Mouse (Mus musculus) liver, embryonic 14.5 days (tissue): ENCODE measurements around the gene Mapk8ip1. TPM values are rescaled to one million over a fixed set of nuclear protein-coding genes. Genes with fewer than 3 reads are reported as not detected.
A peak's percentile ranks its signal among the peaks of the same experiment; 100 is the strongest.

ENCODE experiments used
- ATAC-seq: fragments of 200-750 bp; cut with Nextera tagmentation; 2 replicates; pipeline ENCODE4 v1.8.0; 2017; ENCODE audit warnings: moderate number of reproducible peaks, mild to moderate bottlenecking, moderate library complexity; ENCODE audit not compliant: insufficient read depth
- DNase-seq, 3 experiments: peaks; one replicate each; pipeline ENCODE4 v3.0.0-alpha.2; 2012 to 2013; ENCODE audit warnings: low read depth in 3 of 3, low spot score in 3 of 3
- H3K27ac ChIP-seq: fragments of 300-500 bp; sonication (generic); 2 replicates; pipeline ENCODE4 v1.5.1; 2014; ENCODE audit warnings: moderate library complexity, mild to moderate bottlenecking, control low read depth, inconsistent platforms
- H3K27me3 ChIP-seq: fragments of 300-500 bp; sonication (generic); 2 replicates; pipeline ENCODE4 v1.6.1; 2014; ENCODE audit warnings: mild to moderate bottlenecking, low read length, moderate library complexity; ENCODE audit not compliant: control insufficient read depth, insufficient read depth
- H3K36me3 ChIP-seq: fragments of 300-500 bp; sonication (generic); replicated peaks from 2 replicates; pipeline ENCODE4 v1.6.1; 2014; ENCODE audit warnings: low read depth; ENCODE audit not compliant: control insufficient read depth, insufficient read depth
- H3K4me1 ChIP-seq, 2 experiments: fragments of 200-500 bp in 1 of 2; fragments of 300-500 bp in 1 of 2; sonication (generic) in 1 of 2; replicated peaks; 2 replicates each; pipeline ENCODE4 v1.6.1; 2012 to 2014; ENCODE audit warnings: antibody characterized with exemption in 1 of 2, inconsistent platforms in 1 of 2, low read length in 1 of 2; ENCODE audit not compliant: control insufficient read depth in 2 of 2, insufficient read depth in 2 of 2
- H3K4me2 ChIP-seq: fragments of 300-500 bp; sonication (generic); 2 replicates; pipeline ENCODE4 v1.6.1; 2014; ENCODE audit warnings: low read depth, mild to moderate bottlenecking, control low read depth, moderate library complexity
- H3K4me3 ChIP-seq, 2 experiments: fragments of 200-500 bp in 1 of 2; fragments of 300-500 bp in 1 of 2; sonication (generic) in 1 of 2; 2 replicates each; pipeline ENCODE4 v1.5.1; 2012 to 2014; ENCODE audit warnings: low read depth in 2 of 2, low read length in 2 of 2, mild to moderate bottlenecking in 2 of 2, control low read depth in 1 of 2, inconsistent platforms in 1 of 2, moderate library complexity in 1 of 2; ENCODE audit not compliant: insufficient read depth in 1 of 2
- H3K9ac ChIP-seq: fragments of 300-500 bp; sonication (generic); replicated peaks from 2 replicates; pipeline ENCODE4 v1.6.1; 2014; ENCODE audit warnings: mild to moderate bottlenecking, control low read depth, moderate library complexity
- H3K9me3 ChIP-seq: fragments of 300-500 bp; sonication (generic); 2 replicates; pipeline ENCODE4 v1.6.1; 2016; ENCODE audit warnings: low read length, mixed read lengths; ENCODE audit not compliant: control insufficient read depth
- CTCF ChIP-seq: IDR thresholded peaks from 2 replicates; pipeline ENCODE4 v1.5.1; 2016; ENCODE audit warnings: antibody characterized with exemption, low read depth, control low read depth
- EP300 ChIP-seq: IDR thresholded peaks from 2 replicates; pipeline ENCODE4 v1.6.1; 2016; ENCODE audit warnings: antibody characterized with exemption, low read depth
- WGBS: fragments of 180-500 bp; shearing (Covaris S2); extraction: QIAGEN DNeasy Blood & Tissue Kit; methylation state at CpG from one replicate; pipeline ENCODE4 v1.1.7; 2014; ENCODE audit not compliant: insufficient replicate concordance; 5-methylcytosine and 5-hydroxymethylcytosine counted together
- polyA plus RNA-seq, 2 experiments: library from polyadenylated mRNA; depleted of rRNA in 1 of 2; stranded (reverse) in 1 of 2; unstranded in 1 of 2; fragments of >200 nt; fragmentation: Nextera tagmentation in 1 of 2; extraction: Ambion mirVana in 1 of 2; gene quantifications; 2 replicates each; pipeline versions ENCODE4 v1.2.1 to v1.2.3; 2012 to 2014

Gene Mapk8ip1
- polyA plus RNA-seq, 2 experiments, result 0.62 to 1.2 TPM

GRCm38 (mm10) chr2:92437366-92437765, 36.3 kb upstream of the Mapk8ip1 start:
- Histone ChIP-seq H3K27me3 (no peaks in the 10 kb centered on the region), H3K27ac (no peak overlapping the region), H3K4me2 (peak overlapping the region; percentile 50), H3K36me3 (no peaks in the 10 kb centered on the region), H3K4me3 (no peak overlapping the region), H3K9ac (no peak overlapping the region), H3K9me3 (no peaks in the 10 kb centered on the region), H3K4me1 (peaks cover 16 to 24% of the 10 kb centered on the region in 2 experiments)
- TF ChIP-seq EP300 (0 out of 2 replicates have a peak, but pooled peaks have one; percentile 12), CTCF (no peak)
- 31% methylated on average over 4 of the region's 4 CpGs for WGBS
- no peak for ATAC-seq
- peak in 1 of 3 experiments; percentile 30 for DNase-seq

GRCm38 (mm10) chr2:92435023-92435422, 34.0 kb upstream of the Mapk8ip1 start:
- Histone ChIP-seq H3K27ac (no peak overlapping the region), H3K4me1 (peaks cover 30 to 43% of the 10 kb centered on the region in 2 experiments), H3K36me3 (no peaks in the 10 kb centered on the region), H3K9me3 (no peaks in the 10 kb centered on the region), H3K4me3 (no peak overlapping the region), H3K9ac (no peak overlapping the region), H3K27me3 (no peaks in the 10 kb centered on the region), H3K4me2 (peak overlapping the region; percentile 84; the same call in 1 of the 2 replicates)
- 57% methylated on average over 6 of the region's 6 CpGs for WGBS
- TF ChIP-seq CTCF, result no peak
- TF ChIP-seq EP300, result no peak
- no peak for ATAC-seq
- DNase-seq, result no peak

GRCm38 (mm10) chr2:92434375-92434745, 33.3 kb upstream of the Mapk8ip1 start:
- H3K4me2 ChIP-seq, result peak overlapping the region; percentile 84
- H3K9me3 ChIP-seq, result no peaks in the 10 kb centered on the region
- H3K4me3 ChIP-seq, result peak overlapping the region; percentile 60 to 61
- DNase-seq (no peak), ATAC-seq (no peak)
- H3K9ac ChIP-seq, result peak overlapping the region; percentile 54
- H3K27me3 ChIP-seq, result no peaks in the 10 kb centered on the region
- no peak for TF ChIP-seq CTCF
- TF ChIP-seq EP300, result no peak
- peaks cover 30 to 49% of the 10 kb centered on the region in 2 experiments for H3K4me1 ChIP-seq
- 10% methylated on average over 12 of the region's 12 CpGs for WGBS
- no peaks in the 10 kb centered on the region for H3K36me3 ChIP-seq
- H3K27ac ChIP-seq, result no peak overlapping the region

GRCm38 (mm10) chr2:92433578-92434374, 32.7 kb upstream of the Mapk8ip1 start, which contains the start of gene Cry2:
Gene Cry2 (minus strand): TSS chr2:92434043.
- Histone ChIP-seq H3K9me3 (no peaks in the 10 kb centered on the region), H3K4me3 (peak within 1 kb of the TSS; percentile 61 to 74), H3K4me2 (peak within 1 kb of the TSS; percentile 84), H3K9ac (peak within 1 kb of the TSS; percentile 67), H3K27me3 (no peaks in the 10 kb centered on the region), H3K36me3 (no peaks in the 10 kb centered on the region), H3K4me1 (peaks cover 30 to 50% of the 10 kb centered on the region in 2 experiments), H3K27ac (peak within 1 kb of the TSS; percentile 25)
- peak; percentile 96 for ATAC-seq
- under 1% methylated on average over 76 of the region's 76 CpGs for WGBS
- DNase-seq, result peak; percentile 96 to 97 (median 96)
- TF ChIP-seq CTCF, result no peak
- TF ChIP-seq EP300, result no peak

- peaks cover 28 to 50% of the 10 kb centered on the region in 2 experiments for H3K4me1 ChIP-seq
- WGBS, result 47% methylated on average over 17 of the region's 17 CpGs
- H3K9me3 ChIP-seq, result no peaks in the 10 kb centered on the region
- DNase-seq (peak; percentile 37 to 40 (median 37)), ATAC-seq (no peak)
- no peaks in the 10 kb centered on the region for H3K27me3 ChIP-seq
- peak overlapping the region; percentile 61 to 74 for H3K4me3 ChIP-seq
- peak overlapping the region; percentile 67 for H3K9ac ChIP-seq
- peak overlapping the region; percentile 84 for H3K4me2 ChIP-seq
- TF ChIP-seq EP300 (no peak), CTCF (no peak)
- no peak overlapping the region; the same call in 1 of the 2 replicates for H3K27ac ChIP-seq
- no peaks in the 10 kb centered on the region for H3K36me3 ChIP-seq
These were observed 31.5 kb upstream of the Mapk8ip1 start for GRCm38 (mm10) chr2:92432299-92433295.
